Mouse (Mus musculus): ENCODE data around the gene Guf1.
A peak's percentile ranks its signal among the peaks of the same experiment; 100 is the strongest.

The Guf1 gene

GRCm38 (mm10) chr5:69556628-69557403 is at the start of gene Guf1:
TSS of gene Guf1 (plus strand) at chr5:69556923.
- peak; percentile 92 for DNase-seq (ENCODE audit: low spot score)

- DNase-seq (ENCODE audit: low spot score) = no peak
Observed at GRCm38 (mm10) chr5:69507045-69507444, 49.7 kb upstream of the Guf1 start.

- DNase-seq (ENCODE audit: low spot score) = no peak
Observed at GRCm38 (mm10) chr5:69511631-69512030, 45.1 kb upstream of the Guf1 start.

- no peak for DNase-seq (ENCODE audit: low spot score)
Observed at GRCm38 (mm10) chr5:69512203-69512602, 44.5 kb upstream of the Guf1 start.

- peak; percentile 75 for DNase-seq (ENCODE audit: low spot score)
Observed at GRCm38 (mm10) chr5:69520661-69521278, 36.0 kb upstream of the Guf1 start.

GRCm38 (mm10) chr5:69522064-69522463 is 34.7 kb upstream of the Guf1 start:
- no peak for DNase-seq (ENCODE audit: low spot score)

- DNase-seq (ENCODE audit: low spot score) = no peak
Observed at GRCm38 (mm10) chr5:69523944-69524343, 32.8 kb upstream of the Guf1 start.

GRCm38 (mm10) chr5:69541680-69542079 is 15.0 kb upstream of the Guf1 start:
- no peak for DNase-seq (ENCODE audit: low spot score)

- no peak for DNase-seq (ENCODE audit: low spot score)
Observed at GRCm38 (mm10) chr5:69542489-69542888, 14.2 kb upstream of the Guf1 start, which contains the start of gene Yipf7. TSS of gene Yipf7 (minus strand) at chr5:69542648.

- peak; percentile 44 for DNase-seq (ENCODE audit: low spot score)
Observed at GRCm38 (mm10) chr5:69557404-69557935, 747 bp downstream of the Guf1 start.

- DNase-seq (ENCODE audit: low spot score) = peak; percentile 89
Observed at GRCm38 (mm10) chr5:69591640-69592461, 35.1 kb downstream of the Guf1 start, which contains the start of gene Gnpda2. TSS of gene Gnpda2 (minus strand) at chr5:69592340.

GRCm38 (mm10) chr5:69601027-69601426 is 44.3 kb downstream of the Guf1 start:
- peak; percentile 53 for DNase-seq (ENCODE audit: low spot score)

- peak; percentile 69 for DNase-seq (ENCODE audit: low spot score)
Observed at GRCm38 (mm10) chr5:69613209-69613796, 56.6 kb downstream of the Guf1 start.

- DNase-seq (ENCODE audit: low spot score) = no peak
Observed at GRCm38 (mm10) chr5:69620899-69621298, 64.2 kb downstream of the Guf1 start.

All from adipocyte (in vitro differentiated cells).